Mouse (Mus musculus) myocyte (in vitro differentiated cells): ENCODE results near the gene Zfp978. TPM values are rescaled to one million over a fixed set of nuclear protein-coding genes. Genes with fewer than 3 reads are reported as not detected.
"Not testable (repeated sequence)": the region's sequence is repeated elsewhere in the genome, so short reads cannot be mapped to it uniquely, and the experiment has no call there.

Source experiments
- H3K27me3 ChIP-seq: one replicate; pipeline ENCODE4 v1.6.1; 2011; ENCODE audit not compliant: control insufficient read depth, insufficient read depth, insufficient read length
- H3K36me3 ChIP-seq: one replicate; pipeline ENCODE4 v1.6.1; 2011; ENCODE audit not compliant: control insufficient read depth, insufficient read depth
- H3K4me2 ChIP-seq: one replicate; pipeline ENCODE4 v1.6.1; 2011; ENCODE audit warnings: low read depth, control low read depth
- H3K4me3 ChIP-seq: one replicate; pipeline ENCODE4 v1.5.1; 2011; ENCODE audit warnings: mild to moderate bottlenecking, control low read depth, moderate library complexity
- H3K79me2 ChIP-seq: one replicate; pipeline ENCODE4 v1.6.1; 2011; ENCODE audit not compliant: control insufficient read depth, insufficient read depth
- H3ac ChIP-seq: one replicate; pipeline ENCODE4 v1.6.1; 2011; ENCODE audit not compliant: control insufficient read depth, insufficient read length
- CEBPB ChIP-seq: IDR thresholded peaks from 2 replicates; pipeline ENCODE4 v1.6.1; 2011; ENCODE audit warnings: mild to moderate bottlenecking, moderate library complexity; ENCODE audit not compliant: poor library complexity, insufficient read depth, severe bottlenecking
- POLR2AphosphoS2 ChIP-seq: IDR thresholded peaks from one replicate; pipeline ENCODE4 v1.6.1; 2011; ENCODE audit warnings: low read depth, control low read depth; ENCODE audit not compliant: insufficient read length
- SRF ChIP-seq: IDR thresholded peaks from one replicate; pipeline ENCODE4 v1.6.1; 2011; ENCODE audit warnings: low read depth; ENCODE audit not compliant: control insufficient read depth, insufficient read length
- polyA plus RNA-seq: library from polyadenylated mRNA; unstranded; fragments of >200 nt; fragmentation: generic; extraction: Trizol; gene quantifications from one replicate; pipeline ENCODE4 v1.2.1, GENCODE M21; 2012; ENCODE audit warnings: missing spikeins

Gene Zfp978
- 0.04 TPM for polyA plus RNA-seq

DNA sequence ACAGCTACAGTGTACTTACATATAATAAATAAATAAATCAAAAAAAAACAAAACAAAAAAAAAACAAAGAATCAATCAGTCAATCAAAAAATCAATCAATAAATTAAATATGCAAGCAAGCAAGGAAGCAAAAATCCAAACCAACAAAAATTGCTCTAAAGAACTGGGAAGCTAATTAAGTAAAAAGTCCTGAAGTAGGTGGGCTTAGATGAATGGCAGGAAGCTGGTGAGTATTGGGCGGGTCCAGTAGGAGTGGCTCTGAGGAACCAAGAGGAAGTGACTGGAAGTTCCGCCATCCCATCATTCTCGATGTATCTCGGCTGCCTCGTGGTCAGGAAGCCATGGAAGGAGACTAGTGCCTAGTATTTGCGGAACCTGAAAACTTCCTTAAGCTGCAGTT is at the start of gene Zfp978:
Zfp978 (plus strand) TSS at position 301 of the 400 bp plus-strand sequence.
- H3K27me3 ChIP-seq: not testable (repeated sequence)

DNA sequence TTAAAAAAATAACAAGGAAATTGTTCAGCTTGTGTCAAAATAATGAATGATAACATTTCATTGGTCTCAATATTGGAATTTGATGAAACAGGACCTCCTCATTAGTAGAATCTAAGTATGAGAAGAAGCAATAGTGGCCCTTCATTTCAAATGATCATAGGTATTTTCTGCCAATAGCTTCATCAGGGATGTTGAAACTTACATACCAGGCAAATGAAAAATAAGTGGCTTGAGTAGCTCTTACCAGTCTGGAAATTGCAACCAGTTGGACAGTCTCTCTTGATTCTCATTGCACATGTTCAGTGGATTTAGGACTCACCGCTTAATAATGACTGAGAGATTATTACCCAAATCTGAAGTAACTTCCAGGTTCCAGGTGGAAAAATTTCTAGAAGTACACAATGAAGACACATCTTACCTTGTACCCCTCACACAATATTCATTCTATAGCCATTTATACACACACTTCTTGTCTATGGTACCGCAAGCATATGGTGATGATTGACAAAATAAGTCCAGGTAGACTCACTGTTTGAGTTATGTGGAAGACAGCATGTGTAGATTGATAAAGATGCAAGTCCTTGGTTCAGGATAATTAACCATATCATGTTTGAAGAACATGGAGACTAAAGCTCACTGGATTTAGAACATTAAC is 25.9 kb upstream of the Zfp978 start:
- not testable (repeated sequence) for H3ac ChIP-seq, H3K36me3 ChIP-seq, H3K27me3 ChIP-seq, H3K79me2 ChIP-seq, H3K4me3 ChIP-seq, H3K4me2 ChIP-seq

More for the DNA sequence above, at the start of gene Zfp978:
- not testable (repeated sequence) for H3K79me2 ChIP-seq, H3K4me2 ChIP-seq, H3K4me3 ChIP-seq, H3ac ChIP-seq, H3K36me3 ChIP-seq

DNA sequence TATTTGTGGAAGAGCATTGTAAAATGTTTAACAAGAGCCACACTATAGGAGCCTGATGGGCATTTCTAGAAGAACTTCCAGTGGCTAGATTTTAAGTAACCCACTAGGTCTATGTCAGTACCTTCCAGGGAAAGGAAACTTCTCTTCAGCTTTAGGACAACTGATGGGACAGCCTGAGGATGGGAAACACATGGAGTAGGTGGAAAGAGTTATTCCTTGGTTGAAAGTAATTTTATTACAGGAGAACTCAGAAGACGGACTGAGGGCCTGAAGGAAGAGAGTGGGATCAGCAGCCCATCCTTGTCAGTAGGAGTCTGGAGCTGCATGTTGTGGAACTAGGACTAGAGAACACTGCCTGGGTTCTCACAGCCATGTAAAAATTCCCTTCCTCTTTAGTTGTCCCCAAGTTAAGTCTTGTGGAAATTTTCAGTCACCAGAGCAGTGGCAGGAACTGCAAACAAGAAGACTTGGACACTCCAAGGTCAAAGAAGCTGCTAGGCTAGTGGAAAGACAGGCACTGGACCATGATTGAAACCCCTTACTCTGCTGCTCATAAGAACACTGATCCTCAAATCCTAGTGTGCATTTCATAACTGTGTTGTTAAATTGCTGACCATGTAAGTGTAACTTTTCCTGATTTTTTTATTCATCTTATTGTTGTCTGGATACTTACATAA is 25.3 kb upstream of the Zfp978 start:
- not testable (repeated sequence) for H3K27me3 ChIP-seq, H3K79me2 ChIP-seq, H3K36me3 ChIP-seq, H3K4me2 ChIP-seq, H3ac ChIP-seq, H3K4me3 ChIP-seq

DNA sequence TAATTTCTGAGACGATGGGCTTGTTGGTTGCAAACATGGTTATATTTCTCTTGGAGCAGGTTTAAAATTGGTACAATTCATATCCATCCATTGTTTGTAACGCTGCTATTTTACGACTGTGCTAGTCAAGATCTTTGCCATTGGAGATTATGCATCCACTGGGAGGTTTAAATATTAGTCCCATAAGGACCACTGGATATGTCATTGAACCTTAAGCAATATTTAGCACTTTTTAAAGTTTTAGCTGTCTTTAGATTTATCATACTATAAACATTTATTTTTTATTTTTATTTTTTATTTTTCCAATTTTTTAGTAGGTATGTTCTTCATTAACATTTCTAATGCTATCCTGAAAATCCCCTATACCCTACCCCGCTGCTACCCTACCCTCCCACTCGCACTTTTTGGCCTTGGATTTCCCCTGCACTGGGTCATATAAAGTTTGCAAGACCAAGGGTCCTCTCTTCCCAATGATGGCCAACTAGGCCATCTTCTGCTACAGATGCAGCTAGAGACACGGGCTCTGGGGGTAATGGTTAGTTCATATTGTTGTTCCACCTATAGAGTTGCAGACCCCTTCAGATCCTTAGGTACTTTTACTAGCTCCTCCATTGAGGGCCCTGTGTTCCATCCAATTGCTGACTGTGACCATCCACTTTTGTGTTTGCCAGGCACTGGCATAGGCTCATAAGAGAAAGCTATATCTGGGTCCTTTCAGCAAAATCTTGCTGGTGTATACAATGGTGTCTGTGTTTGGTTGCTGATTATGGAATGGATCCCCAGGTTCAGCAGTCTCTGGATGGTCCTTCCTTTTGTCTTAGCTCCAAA is 24.5 kb upstream of the Zfp978 start:
- not testable (repeated sequence) for H3K4me2 ChIP-seq, H3ac ChIP-seq, H3K36me3 ChIP-seq, H3K4me3 ChIP-seq, H3K27me3 ChIP-seq, H3K79me2 ChIP-seq
- 0 out of 2 replicates have a peak, but pooled peaks have one; percentile 12 for TF ChIP-seq CEBPB

DNA sequence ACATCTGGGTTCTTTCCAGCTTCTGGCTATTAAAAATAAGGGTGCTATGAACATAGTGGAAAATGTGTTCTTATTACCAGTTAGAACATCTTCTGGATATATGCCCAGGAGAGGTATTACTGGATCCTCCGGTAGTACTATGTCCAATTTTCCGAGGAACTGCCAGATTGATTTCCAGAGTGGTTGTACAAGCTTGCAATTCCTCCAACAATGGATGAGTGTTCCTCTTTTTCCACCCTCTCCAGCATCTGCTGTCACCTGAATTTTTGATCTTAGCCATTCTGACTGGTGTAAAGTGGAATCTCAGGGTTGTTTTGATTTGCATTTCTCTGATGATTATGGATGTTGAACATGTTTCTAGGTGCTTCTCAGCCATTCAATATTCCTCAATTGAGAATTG is 23.6 kb upstream of the Zfp978 start:
- H3K27me3 ChIP-seq: not testable (repeated sequence)

DNA sequence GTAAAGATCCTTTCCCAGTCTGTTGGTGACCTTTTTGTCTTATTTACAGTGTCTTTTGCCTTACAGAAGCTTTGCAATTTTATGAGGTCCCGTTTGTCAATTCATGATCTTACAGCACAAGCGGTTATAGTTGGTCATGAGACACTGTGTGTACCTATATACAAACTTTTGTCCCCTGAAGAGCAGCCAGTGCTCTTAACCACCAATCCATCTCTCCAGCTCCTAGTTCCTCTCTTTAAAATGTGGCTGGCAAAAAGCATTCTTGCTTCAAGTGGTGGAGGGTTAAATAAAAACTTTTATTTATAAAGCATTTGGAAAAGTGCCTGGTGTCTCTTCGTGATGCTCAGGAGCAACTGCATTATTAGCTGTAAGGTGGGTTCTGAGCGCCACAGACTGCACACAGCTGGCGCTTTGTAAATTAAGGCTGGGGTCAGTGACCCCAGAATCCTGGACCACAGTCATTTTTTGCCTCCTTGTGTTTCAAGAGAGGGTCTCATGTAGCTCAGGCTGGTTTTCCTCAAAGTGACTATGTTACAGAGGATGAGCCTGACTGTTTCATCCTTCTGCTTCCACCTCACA is 23.0 kb upstream of the Zfp978 start:
- no peak overlapping the region for H3K4me2 ChIP-seq
- H3K4me3 ChIP-seq: no peak overlapping the region
- H3ac ChIP-seq: no peak overlapping the region
- H3K79me2 ChIP-seq: no peaks in the 10 kb centered on the region
- H3K36me3 ChIP-seq: no peaks in the 10 kb centered on the region
- no peak for TF ChIP-seq POLR2AphosphoS2
- no peak for TF ChIP-seq SRF
- no peaks in the 10 kb centered on the region for H3K27me3 ChIP-seq

More for the DNA sequence above, 23.6 kb upstream of the Zfp978 start:
- not testable (repeated sequence) for H3K79me2 ChIP-seq, H3K36me3 ChIP-seq, H3ac ChIP-seq, H3K4me3 ChIP-seq, H3K4me2 ChIP-seq

DNA sequence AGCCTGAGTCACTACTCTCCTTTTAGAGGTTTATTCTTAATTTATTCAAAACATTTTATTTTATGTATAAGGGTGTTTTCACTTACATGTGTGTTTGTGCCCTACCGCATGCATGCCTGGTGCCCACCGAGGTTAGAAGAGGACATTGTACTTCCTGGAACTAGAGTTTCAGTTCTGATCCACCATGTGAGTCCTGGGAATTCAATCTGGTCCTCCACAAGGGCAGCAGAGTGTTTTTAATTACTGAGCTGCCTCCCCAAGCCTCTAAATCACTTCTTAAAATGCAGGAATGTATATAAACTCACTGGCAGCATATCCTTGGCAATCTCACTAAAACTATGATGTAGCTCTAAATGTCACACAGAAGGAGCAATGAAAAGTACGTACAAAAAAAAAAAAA is 22.4 kb upstream of the Zfp978 start:
- not testable (repeated sequence) for H3K27me3 ChIP-seq

DNA sequence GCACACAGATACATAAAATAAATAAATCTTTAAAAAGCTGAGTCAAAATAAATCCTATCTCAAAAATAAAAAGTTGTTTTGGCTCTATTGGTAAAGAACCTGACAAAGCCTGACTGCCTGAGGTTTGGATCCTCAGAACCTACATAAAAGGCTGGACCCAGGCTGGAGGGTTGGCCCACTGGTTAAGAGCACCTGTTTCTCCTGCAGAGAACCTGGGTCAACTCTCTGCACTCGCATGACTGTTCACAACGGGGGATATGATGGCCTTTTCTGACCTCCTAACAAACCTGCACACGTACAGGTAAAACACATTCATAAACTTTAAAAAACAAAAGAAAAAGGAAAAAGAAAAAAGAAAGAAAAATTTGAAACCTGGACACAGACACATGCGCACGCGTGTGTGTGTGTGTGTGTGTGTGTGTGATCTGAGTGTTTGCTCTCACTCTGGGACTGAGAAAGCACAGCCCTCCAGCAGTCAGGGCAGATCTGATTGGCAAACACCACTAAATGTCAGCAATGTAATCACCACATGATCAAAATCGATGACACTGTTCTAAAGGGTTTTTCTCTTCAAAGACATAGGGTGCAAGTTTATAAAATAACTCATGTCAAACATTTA is 21.4 kb upstream of the Zfp978 start:
- not testable (repeated sequence) for H3K36me3 ChIP-seq, H3K4me2 ChIP-seq, H3K4me3 ChIP-seq, H3ac ChIP-seq, H3K27me3 ChIP-seq, H3K79me2 ChIP-seq

More for the DNA sequence above, 22.4 kb upstream of the Zfp978 start:
- not testable (repeated sequence) for H3ac ChIP-seq, H3K4me3 ChIP-seq, H3K79me2 ChIP-seq, H3K4me2 ChIP-seq, H3K36me3 ChIP-seq

DNA sequence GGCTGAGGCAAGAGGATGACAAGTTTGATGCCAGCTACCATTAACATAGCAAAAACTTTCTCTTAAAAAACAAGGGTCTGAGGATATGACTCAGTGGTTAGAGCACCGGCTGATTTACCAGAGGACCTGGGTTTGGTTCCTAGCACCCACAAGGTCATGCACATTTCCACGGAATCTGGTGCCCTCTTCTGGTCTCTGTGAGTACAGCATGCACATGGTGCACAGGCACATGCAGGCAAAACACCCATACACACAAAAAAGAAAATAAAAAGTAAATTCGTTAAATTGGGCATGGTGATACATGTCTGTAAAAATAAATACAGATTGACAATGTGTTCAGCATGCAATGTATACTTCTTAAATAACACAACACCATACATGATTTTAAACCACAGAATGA is 20.9 kb upstream of the Zfp978 start:
- not testable (repeated sequence) for H3K27me3 ChIP-seq, H3K36me3 ChIP-seq, H3ac ChIP-seq, H3K4me3 ChIP-seq, H3K79me2 ChIP-seq, H3K4me2 ChIP-seq

DNA sequence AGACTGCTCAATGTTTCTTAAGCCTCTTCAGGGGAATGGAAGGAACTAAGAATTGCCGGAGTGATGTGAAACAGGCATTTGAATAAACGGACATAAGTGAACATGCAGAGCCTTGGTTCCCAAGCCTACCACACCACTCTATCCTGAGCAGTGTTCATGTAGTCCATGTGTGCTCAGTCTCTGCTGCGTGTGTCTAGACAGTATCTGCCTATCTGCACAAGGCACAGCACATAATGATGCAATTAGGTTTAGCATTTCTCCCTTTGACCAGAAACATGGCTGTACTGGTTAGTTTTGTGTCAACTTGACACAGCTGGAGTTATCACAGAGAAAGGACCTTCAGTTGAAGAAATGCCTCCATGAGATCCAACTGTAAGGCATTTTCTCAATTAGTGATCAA is 20.2 kb upstream of the Zfp978 start:
- not testable (repeated sequence) for H3ac ChIP-seq, H3K4me3 ChIP-seq, H3K79me2 ChIP-seq, H3K4me2 ChIP-seq, H3K27me3 ChIP-seq, H3K36me3 ChIP-seq

DNA sequence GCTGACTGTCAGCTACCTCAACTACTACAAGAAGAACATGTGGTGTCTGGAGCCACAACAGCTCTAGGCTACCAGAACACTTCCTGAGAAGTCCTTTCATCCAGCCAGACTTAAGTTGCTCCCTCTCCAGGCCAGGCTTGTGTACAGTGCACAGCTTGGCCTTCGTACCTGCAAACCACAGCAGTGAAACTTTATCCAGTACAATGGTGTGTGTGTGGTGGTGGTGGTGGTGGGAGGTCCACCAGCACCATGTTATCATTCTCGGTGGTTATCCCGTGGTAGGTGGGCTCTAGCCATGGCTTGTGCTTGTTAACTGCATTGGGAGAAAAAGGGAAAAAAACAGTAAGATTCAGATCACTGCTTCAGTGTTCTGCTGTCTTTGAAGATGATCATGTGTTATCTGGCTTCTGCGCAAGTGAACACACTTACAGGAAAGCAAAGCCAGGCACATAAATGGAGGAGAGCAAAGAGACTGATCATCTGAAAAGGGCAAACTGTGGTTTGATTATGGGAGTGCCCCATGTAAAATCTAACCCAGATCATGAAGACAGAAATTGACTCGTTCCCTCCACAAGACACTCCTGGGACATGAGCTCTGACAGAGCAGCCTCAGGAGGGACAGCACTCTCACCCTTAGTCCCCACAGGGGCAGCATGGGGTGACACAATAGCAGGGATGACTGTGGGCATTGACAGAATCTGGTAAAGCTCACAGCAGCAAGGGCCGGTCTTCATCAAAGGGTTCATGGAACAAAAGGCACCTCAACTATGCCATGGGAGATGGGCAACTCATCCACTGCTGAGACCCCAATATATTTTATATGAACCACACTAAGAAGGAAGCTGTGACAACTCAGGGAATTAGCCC is 17.8 kb upstream of the Zfp978 start:
- H3K79me2 ChIP-seq, H3K4me3 ChIP-seq, H3K36me3 ChIP-seq, H3K4me2 ChIP-seq, H3K27me3 ChIP-seq, H3ac ChIP-seq: not testable (repeated sequence)
